In the genomic region with DNA sequence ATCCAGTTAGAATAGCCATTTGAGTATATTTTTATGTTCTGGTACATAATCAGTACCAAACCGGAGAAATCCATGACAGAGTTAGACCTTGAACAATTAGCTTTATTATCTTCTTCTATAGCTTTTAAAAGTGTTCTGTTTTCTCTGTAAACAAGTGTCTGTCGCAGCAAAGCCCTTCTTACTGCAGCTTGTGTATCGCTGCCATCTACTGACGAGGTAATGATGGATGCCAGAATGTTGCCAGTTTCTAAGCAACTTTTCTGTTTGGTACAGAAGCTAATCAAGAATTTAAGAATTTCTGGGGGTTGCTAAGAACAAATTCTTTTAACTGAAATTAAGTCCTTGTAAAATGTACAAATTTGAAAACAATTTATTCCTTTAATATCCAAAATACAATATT, we compare ENCODE assay signal across 16 mouse cellular contexts. TPM values are rescaled to one million over a fixed set of nuclear protein-coding genes. Genes with fewer than 3 reads are reported as not detected.
DNase-seq lines count a peak whose midpoint lies in the region; ATAC-seq and TF ChIP-seq lines count a peak whose summit lies in the region.
"Had no signal": no experiment of that assay in that cellular context is flagged by ENCODE, and none has a peak within 500 bp of the region (broad histone marks: within the 10 kb centered on the region; RNA-seq: fewer than 3 reads in every experiment).

No protein-coding gene starts in this region.

- no peak overlapping the region for H3K4me2 ChIP-seq in embryonic facial prominence, embryonic 14.5 days (ENCODE audit: low read depth, low read length)
- H3K4me2 ChIP-seq in hindbrain, embryonic 16.5 days (ENCODE audit: low read length): no peak overlapping the region
- H3K4me2 ChIP-seq: hindbrain, embryonic 15.5 days; limb, embryonic 12.5 days; lung, embryonic 15.5 days; neural tube, embryonic 12.5 days had no signal

- no peaks in the 10 kb centered on the region for H3K4me1 ChIP-seq in embryonic facial prominence, embryonic 14.5 days (ENCODE audit: control insufficient read depth, insufficient read depth, low read length)
- peaks cover 7% of the 10 kb centered on the region for H3K4me1 ChIP-seq in embryonic facial prominence, embryonic 10.5 days
- H3K4me1 ChIP-seq in kidney, adult 2 months (ENCODE audit: control insufficient read depth, insufficient read depth, low read length): no peaks in the 10 kb centered on the region
- H3K4me1 ChIP-seq in hindbrain, embryonic 16.5 days (ENCODE audit: control insufficient read depth, insufficient read depth, low read depth, low read length): no peaks in the 10 kb centered on the region
- H3K4me1 ChIP-seq: hindbrain, embryonic 15.5 days; limb, embryonic 12.5 days; lung, embryonic 15.5 days; midbrain, embryonic 10.5 days; neural tube, embryonic 12.5 days had no signal

- no peak for TF ChIP-seq POLR2A in kidney, adult 2 months (IDR thresholded peaks at IDR 0.05; ENCODE audit: low read depth, low read length)
- no peak for TF ChIP-seq POLR2A in brain, embryonic 14.5 days (IDR thresholded peaks at IDR 0.05; ENCODE audit: borderline replicate concordance, extremely low read depth, insufficient read depth, insufficient read length, poor library complexity, severe bottlenecking)

- H3K36me3 ChIP-seq in embryonic facial prominence, embryonic 14.5 days (ENCODE audit: control insufficient read depth, insufficient read depth, low read length): peaks cover 23% of the 10 kb centered on the region; the same call in 1 of the 2 replicates
- H3K36me3 ChIP-seq in embryonic facial prominence, embryonic 10.5 days (replicated peaks): peaks cover 6% of the 10 kb centered on the region
- no peaks in the 10 kb centered on the region for H3K36me3 ChIP-seq in kidney, adult 2 months (ENCODE audit: control insufficient read depth, insufficient read depth, low read length)
- H3K36me3 ChIP-seq in hindbrain, embryonic 16.5 days (ENCODE audit: control insufficient read depth, insufficient read depth, low read length): peaks cover 12% of the 10 kb centered on the region
- H3K36me3 ChIP-seq: lung, embryonic 15.5 days had no signal

- H3K4me3 ChIP-seq in embryonic facial prominence, embryonic 14.5 days (ENCODE audit: low read depth, low read length): no peak overlapping the region
- H3K4me3 ChIP-seq in embryonic facial prominence, embryonic 10.5 days: no peak overlapping the region
- H3K4me3 ChIP-seq in kidney, adult 2 months (ENCODE audit: insufficient read depth, low read depth, low read length): no peak overlapping the region
- H3K4me3 ChIP-seq in hindbrain, embryonic 16.5 days (ENCODE audit: low read length): no peak overlapping the region
- H3K4me3 ChIP-seq: hindbrain, embryonic 15.5 days; limb, embryonic 12.5 days; lung, embryonic 15.5 days; midbrain, embryonic 10.5 days; neural tube, embryonic 12.5 days had no signal

- peak; percentile 18; the same call in 1 of the 2 replicates for TF ChIP-seq CTCF in kidney, adult 2 months (conservative IDR thresholded peaks at IDR 0.05; ENCODE audit: insufficient read depth, insufficient read length, low read depth, low read length)
- peak; percentile 35; the same call in 1 of the 2 replicates for TF ChIP-seq CTCF in brain, embryonic 14.5 days (IDR thresholded peaks at IDR 0.05; ENCODE audit: borderline replicate concordance, extremely low read depth, insufficient read depth, insufficient read length)

- ATAC-seq in embryonic facial prominence, embryonic 14.5 days (ENCODE audit: low read depth): no peak
- ATAC-seq in hindbrain, embryonic 16.5 days: no peak

- H3K9ac ChIP-seq in embryonic facial prominence, embryonic 14.5 days (ENCODE audit: low read depth, low read length): no peak overlapping the region
- no peak overlapping the region for H3K9ac ChIP-seq in hindbrain, embryonic 16.5 days (ENCODE audit: low read depth, low read length)
- H3K9ac ChIP-seq: hindbrain, embryonic 15.5 days; limb, embryonic 12.5 days; lung, embryonic 15.5 days; neural tube, embryonic 12.5 days had no signal

- no peak overlapping the region for H3K27ac ChIP-seq in embryonic facial prominence, embryonic 14.5 days (replicated peaks; ENCODE audit: low read depth, low read length)
- no peak overlapping the region for H3K27ac ChIP-seq in embryonic facial prominence, embryonic 10.5 days (replicated peaks)
- no peak overlapping the region for H3K27ac ChIP-seq in kidney, adult 2 months (ENCODE audit: insufficient read depth, low read depth, low read length)
- no peak overlapping the region for H3K27ac ChIP-seq in hindbrain, embryonic 16.5 days (ENCODE audit: low read depth, low read length)
- H3K27ac ChIP-seq: hindbrain, embryonic 15.5 days; limb, embryonic 12.5 days; lung, embryonic 15.5 days; midbrain, embryonic 10.5 days; neural tube, embryonic 12.5 days had no signal

- H3K9me3 ChIP-seq in embryonic facial prominence, embryonic 14.5 days (ENCODE audit: control insufficient read depth, low read length): no peaks in the 10 kb centered on the region
- H3K9me3 ChIP-seq in embryonic facial prominence, embryonic 10.5 days: no peaks in the 10 kb centered on the region
- H3K9me3 ChIP-seq in hindbrain, embryonic 16.5 days (ENCODE audit: control insufficient read depth, low read length): no peaks in the 10 kb centered on the region
- H3K9me3 ChIP-seq: hindbrain, embryonic 15.5 days; limb, embryonic 12.5 days; lung, embryonic 15.5 days; midbrain, embryonic 10.5 days; neural tube, embryonic 12.5 days had no signal

- peak; percentile 24 for DNase-seq in embryonic facial prominence, embryonic 14.5 days (ENCODE audit: low spot score)
- DNase-seq in embryonic facial prominence, embryonic 10.5 days (ENCODE audit: low spot score): no peak
- no peak for DNase-seq in kidney, adult 2 months
- no peak for DNase-seq in kidney, adult 8-10 months
- DNase-seq in 416B (ENCODE audit: low read depth): peak; percentile 63
- peak; percentile 42 for DNase-seq in brain, embryonic 14.5 days (ENCODE audit: low read depth)
- DNase-seq in ovary, postnatal 10 days (ENCODE audit: low spot score): no peak
- DNase-seq: adrenal gland, adult 2 months; kidney, postnatal 25 days; thymus, adult 2 months had no signal

- no peaks in the 10 kb centered on the region for H3K27me3 ChIP-seq in embryonic facial prominence, embryonic 14.5 days (replicated peaks; ENCODE audit: control insufficient read depth, insufficient read depth, low read length)
- H3K27me3 ChIP-seq in embryonic facial prominence, embryonic 10.5 days (replicated peaks; ENCODE audit: low read depth, poor library complexity, severe bottlenecking): no peaks in the 10 kb centered on the region
- no peaks in the 10 kb centered on the region for H3K27me3 ChIP-seq in kidney, adult 2 months (replicated peaks; ENCODE audit: control insufficient read depth, insufficient read depth, low read length)
- no peaks in the 10 kb centered on the region for H3K27me3 ChIP-seq in hindbrain, embryonic 16.5 days (replicated peaks; ENCODE audit: control insufficient read depth, insufficient read depth, low read length)
- H3K27me3 ChIP-seq: hindbrain, embryonic 15.5 days; limb, embryonic 12.5 days; lung, embryonic 15.5 days; neural tube, embryonic 12.5 days had no signal

- WGBS in embryonic facial prominence, embryonic 14.5 days: 53% methylated on average over 4 of the region's 4 CpGs
- 58% methylated on average over 4 of the region's 4 CpGs for WGBS in embryonic facial prominence, embryonic 10.5 days
- 49% methylated on average over 4 of the region's 4 CpGs for WGBS in kidney, adult 2 months
- WGBS in hindbrain, embryonic 16.5 days: 66% methylated on average over 4 of the region's 4 CpGs

RNA-seq across cellular contexts. Expression of a gene that starts 6.8 kb away (rescaled TPM):
- polyA plus RNA-seq in embryonic facial prominence, embryonic 14.5 days (2014; fragmentation: Nextera tagmentation; extraction: Ambion mirVana): 14.4 and 14.7 TPM in 2 replicates
- 17.6 and 19.3 TPM in 2 replicates for polyA plus RNA-seq in embryonic facial prominence, embryonic 10.5 days (2016; fragmentation: Nextera tagmentation; extraction: Ambion mirVana)
- 18.0 and 22.7 TPM in 2 replicates for polyA plus RNA-seq in kidney, adult 2 months (2012; rRNA removed)
- 5.8 and 9.1 TPM in 2 replicates for polyA plus RNA-seq in brain, embryonic 14.5 days (2012; rRNA removed)
- polyA plus RNA-seq in hindbrain, embryonic 16.5 days (2015; fragmentation: Nextera tagmentation; extraction: Ambion mirVana): 7.3 and 8.8 TPM in 2 replicates

RNA-seq across cellular contexts. Expression of a gene that starts 49.3 kb away (rescaled TPM):
- 19.9 and 20.1 TPM in 2 replicates for polyA plus RNA-seq in embryonic facial prominence, embryonic 14.5 days (2014; fragmentation: Nextera tagmentation; extraction: Ambion mirVana)
- polyA plus RNA-seq in embryonic facial prominence, embryonic 10.5 days (2016; fragmentation: Nextera tagmentation; extraction: Ambion mirVana): 21.3 and 21.4 TPM in 2 replicates
- polyA plus RNA-seq in kidney, adult 2 months (2012; rRNA removed): 5.3 and 6.0 TPM in 2 replicates
- 13.3 and 16.6 TPM in 2 replicates for polyA plus RNA-seq in brain, embryonic 14.5 days (2012; rRNA removed)
- 23.6 and 25.2 TPM in 2 replicates for polyA plus RNA-seq in hindbrain, embryonic 16.5 days (2015; fragmentation: Nextera tagmentation; extraction: Ambion mirVana)

Comparison
In these comparisons a context has a peak if more than half of its experiments do, and no peak if none do; other contexts are left out.
1. DNase-seq: peak in embryonic facial prominence, embryonic 14.5 days (single experiment), 416B (single experiment) and brain, embryonic 14.5 days (single experiment); none in embryonic facial prominence, embryonic 10.5 days (single experiment), kidney, adult 2 months (single experiment), kidney, adult 8-10 months (0 of 2) and ovary, postnatal 10 days (single experiment).